Mouse (Mus musculus) embryonic facial prominence, embryonic 12.5 days (tissue): ENCODE data around the gene Gm10401. TPM values are rescaled to one million over a fixed set of nuclear protein-coding genes. Genes with fewer than 3 reads are reported as not detected.
"Not testable (repeated sequence)": the region's sequence is repeated elsewhere in the genome, so short reads cannot be mapped to it uniquely, and the experiment has no call there.

ENCODE experiments used
- ATAC-seq: fragments of 200-750 bp; cut with Nextera tagmentation; 2 replicates; pipeline ENCODE4 v1.8.0; 2017; ENCODE audit not compliant: insufficient number of reproducible peaks, insufficient read depth, low FRiP score, low TSS enrichment
- H3K27ac ChIP-seq: fragments of 300-500 bp; sonication (generic); 2 replicates; pipeline ENCODE4 v1.5.1; 2016; ENCODE audit warnings: mild to moderate bottlenecking
- H3K27me3 ChIP-seq: fragments of 300-500 bp; sonication (generic); 2 replicates; pipeline ENCODE4 v1.6.1; 2016; ENCODE audit warnings: mild to moderate bottlenecking, moderate library complexity
- H3K36me3 ChIP-seq: fragments of 300-500 bp; sonication (generic); 2 replicates; pipeline ENCODE4 v1.6.1; 2016; ENCODE audit warnings: mild to moderate bottlenecking
- H3K4me1 ChIP-seq: fragments of 300-500 bp; sonication (generic); 2 replicates; pipeline ENCODE4 v1.6.1; 2016
- H3K4me2 ChIP-seq: fragments of 300-500 bp; sonication (generic); replicated peaks from 2 replicates; pipeline ENCODE4 v1.6.1; 2016; ENCODE audit warnings: mild to moderate bottlenecking, moderate library complexity
- H3K4me3 ChIP-seq: fragments of 300-500 bp; sonication (generic); 2 replicates; pipeline ENCODE4 v1.5.1; 2016; ENCODE audit warnings: mild to moderate bottlenecking
- H3K9ac ChIP-seq: fragments of 300-500 bp; sonication (generic); 2 replicates; pipeline ENCODE4 v1.6.1; 2016; ENCODE audit warnings: mild to moderate bottlenecking, moderate library complexity
- H3K9me3 ChIP-seq: fragments of 300-500 bp; sonication (generic); 2 replicates; pipeline ENCODE4 v1.6.1; 2016; ENCODE audit warnings: mild to moderate bottlenecking, moderate library complexity
- WGBS: fragments of 180-500 bp; shearing (Covaris S2); methylation state at CpG from one replicate; pipeline ENCODE4 v1.1.7; 2016; 5-methylcytosine and 5-hydroxymethylcytosine counted together
- polyA plus RNA-seq: library from polyadenylated mRNA; unstranded; fragments of >200 nt; fragmentation: Nextera tagmentation; extraction: Ambion mirVana; gene quantifications from 2 replicates; pipeline ENCODE4 v1.2.1, GENCODE M21; 2016

The Gm10401 gene
- polyA plus RNA-seq, 1 experiment from 2014 or later = 31.3 TPM

DNA sequence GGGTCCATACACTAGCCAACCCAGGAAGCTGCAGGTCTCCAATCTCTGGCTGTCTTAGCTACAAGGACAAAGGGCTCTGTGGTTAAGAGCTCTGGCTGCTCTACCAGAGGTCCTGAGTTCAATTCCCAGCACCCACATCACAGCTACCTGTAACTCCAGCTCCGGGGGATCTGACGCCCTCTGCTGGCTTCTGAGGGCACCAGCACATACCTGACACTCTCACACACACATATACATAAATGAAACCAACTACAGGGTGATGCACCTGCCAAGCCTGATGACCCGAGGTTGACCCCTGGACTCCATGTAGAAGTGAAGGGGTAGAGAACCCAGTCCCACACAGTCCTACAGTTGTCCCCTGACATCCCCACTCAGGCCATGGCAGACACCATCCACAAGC is 18.3 kb upstream of the Gm10401 start:
- 88% methylated on average over 3 of the region's 3 CpGs for WGBS
- no peak for ATAC-seq
- Histone ChIP-seq H3K27me3 (no peaks in the 10 kb centered on the region), H3K36me3 (peaks cover 42% of the 10 kb centered on the region), H3K9ac (no peak overlapping the region), H3K4me2 (no peak overlapping the region), H3K27ac (no peak overlapping the region), H3K9me3 (no peaks in the 10 kb centered on the region), H3K4me3 (no peak overlapping the region), H3K4me1 (0 out of 2 replicates have a peak, but pooled peaks cover 5% of the 10 kb centered on the region)

DNA sequence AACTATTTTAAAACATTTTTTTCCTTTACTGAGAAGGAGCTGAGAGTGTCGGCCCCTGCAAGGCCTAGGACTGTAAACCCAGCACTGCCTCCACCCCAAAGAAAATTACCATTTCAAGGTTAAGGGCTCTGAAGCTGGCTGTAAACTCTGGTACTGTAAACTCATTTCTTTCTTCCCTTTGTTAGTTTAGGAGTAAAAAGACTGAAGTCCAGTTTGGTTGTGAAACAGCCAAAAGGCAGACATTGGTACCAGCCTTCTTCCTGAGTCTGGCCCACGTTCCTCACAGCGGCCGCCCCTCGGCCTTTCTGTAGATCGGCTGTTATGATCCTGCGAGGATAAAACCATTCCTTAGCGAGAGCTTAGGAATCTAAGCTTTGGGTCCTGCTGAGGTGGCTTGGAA is 16.4 kb upstream of the Gm10401 start:
- Histone ChIP-seq H3K4me2 (no peak overlapping the region), H3K36me3 (peaks cover 52% of the 10 kb centered on the region), H3K4me3 (no peak overlapping the region), H3K27me3 (no peaks in the 10 kb centered on the region), H3K9me3 (no peaks in the 10 kb centered on the region), H3K4me1 (0 out of 2 replicates have a peak, but pooled peaks cover 5% of the 10 kb centered on the region), H3K27ac (no peak overlapping the region), H3K9ac (no peak overlapping the region)
- WGBS = 95% methylated on average over 8 of the region's 8 CpGs
- ATAC-seq = no peak

DNA sequence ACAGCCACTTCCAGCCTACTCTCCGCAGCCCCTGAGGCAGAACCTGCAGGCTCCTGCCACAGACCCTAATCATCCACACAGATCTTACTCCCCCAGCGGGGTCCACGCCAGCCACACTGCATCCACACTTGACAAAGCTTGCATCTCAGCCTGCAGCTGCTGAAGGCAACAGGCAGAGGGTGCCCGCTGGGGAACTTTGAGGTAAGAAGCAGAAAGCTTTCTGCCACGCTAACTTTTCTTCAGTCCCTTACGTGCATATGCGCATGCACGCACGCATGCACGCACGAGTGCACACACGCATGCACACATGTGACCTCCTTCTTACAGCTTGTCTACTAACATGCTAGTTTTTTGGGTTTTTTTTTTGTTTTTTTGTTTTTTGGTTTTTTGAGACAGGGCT is 15.1 kb upstream of the Gm10401 start:
- Histone ChIP-seq H3K9ac (no peak overlapping the region), H3K4me2 (no peak overlapping the region), H3K27me3 (no peaks in the 10 kb centered on the region), H3K9me3 (no peaks in the 10 kb centered on the region), H3K4me3 (no peak overlapping the region), H3K4me1 (no peaks in the 10 kb centered on the region), H3K27ac (no peak overlapping the region), H3K36me3 (peaks cover 52% of the 10 kb centered on the region)
- ATAC-seq = no peak
- 94% methylated on average over 12 of the region's 12 CpGs for WGBS

DNA sequence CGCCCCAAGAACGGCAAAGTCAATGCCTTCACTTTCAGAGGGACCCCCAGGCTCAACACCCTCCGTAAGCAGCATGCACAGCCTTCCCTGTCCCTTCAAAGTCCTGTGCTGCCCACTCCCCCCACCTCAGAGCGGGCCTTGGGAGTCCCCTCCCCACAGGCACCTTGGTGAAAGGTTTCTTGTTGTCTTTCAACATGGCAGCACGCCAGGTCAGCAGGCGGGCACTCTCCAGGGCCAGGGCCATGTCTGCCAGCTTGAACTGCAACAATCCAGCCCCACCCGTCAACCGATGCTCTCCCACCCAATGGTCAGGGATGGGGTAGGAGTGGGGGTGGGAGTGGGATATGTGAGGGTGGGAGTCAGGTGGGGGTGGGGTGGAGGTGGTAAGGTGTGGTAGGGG is 13.1 kb upstream of the Gm10401 start:
- H3K9me3 ChIP-seq = no peaks in the 10 kb centered on the region
- peaks cover 44% of the 10 kb centered on the region for H3K36me3 ChIP-seq
- no peak for ATAC-seq
- H3K4me2 ChIP-seq = no peak overlapping the region
- no peak overlapping the region for H3K9ac ChIP-seq
- WGBS = 90% methylated on average over 8 of the region's 8 CpGs
- no peaks in the 10 kb centered on the region for H3K4me1 ChIP-seq
- H3K27me3 ChIP-seq = no peaks in the 10 kb centered on the region
- no peak overlapping the region for H3K4me3 ChIP-seq
- H3K27ac ChIP-seq = no peak overlapping the region

DNA sequence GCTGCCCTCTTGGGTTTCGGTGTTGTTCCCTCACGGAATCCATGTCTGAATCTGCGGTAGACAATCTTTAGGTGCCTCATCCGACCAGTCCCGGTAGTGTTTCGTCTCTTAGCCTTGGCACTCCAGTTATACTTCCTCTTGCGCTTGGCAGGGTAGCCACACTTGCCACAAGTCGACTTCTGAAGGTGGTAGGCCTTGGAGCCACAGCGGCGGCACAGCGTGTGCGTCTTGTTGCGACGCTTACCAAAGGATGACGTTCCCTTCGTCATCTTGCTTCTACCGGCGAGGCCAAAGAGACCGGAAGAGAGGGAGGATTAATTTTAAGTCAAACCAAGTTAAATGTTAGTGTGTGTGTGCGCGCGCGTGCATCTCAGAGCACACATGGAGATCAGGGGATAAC is 5.2 kb upstream of the Gm10401 start:
- H3K4me2 ChIP-seq, H3K27me3 ChIP-seq, H3K9ac ChIP-seq, H3K9me3 ChIP-seq, H3K4me1 ChIP-seq, ATAC-seq, H3K27ac ChIP-seq, H3K4me3 ChIP-seq: not testable (repeated sequence)
- H3K36me3 ChIP-seq = peaks cover 26% of the 10 kb centered on the region
- WGBS = 97% methylated on average over 23 of the region's 23 CpGs

DNA sequence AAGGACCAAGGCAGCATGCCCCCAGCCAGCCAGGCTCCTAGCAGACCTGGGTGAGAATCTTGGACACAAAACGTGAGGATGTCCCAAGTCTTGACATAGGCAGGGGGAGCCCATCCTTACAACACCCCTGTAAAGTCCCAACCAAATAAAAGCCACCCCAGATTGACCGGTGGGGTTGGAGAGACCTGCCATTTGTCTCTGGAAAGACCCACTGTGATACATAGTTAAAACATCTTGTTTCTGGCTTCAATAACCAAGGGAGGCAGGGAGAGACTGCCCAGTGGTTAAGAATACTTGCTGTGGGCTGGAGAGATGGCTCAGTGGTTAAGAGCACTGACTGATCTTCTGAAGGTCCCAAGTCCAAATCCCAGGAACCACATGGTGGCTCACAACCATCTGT is 4.1 kb upstream of the Gm10401 start:
- Histone ChIP-seq H3K27ac (no peak overlapping the region), H3K4me3 (no peak overlapping the region), H3K27me3 (no peaks in the 10 kb centered on the region), H3K9ac (no peak overlapping the region), H3K4me2 (no peak overlapping the region), H3K9me3 (no peaks in the 10 kb centered on the region), H3K4me1 (no peaks in the 10 kb centered on the region), H3K36me3 (peaks cover 31% of the 10 kb centered on the region)
- ATAC-seq = no peak
- 86% methylated on average over 2 of the region's 2 CpGs for WGBS

DNA sequence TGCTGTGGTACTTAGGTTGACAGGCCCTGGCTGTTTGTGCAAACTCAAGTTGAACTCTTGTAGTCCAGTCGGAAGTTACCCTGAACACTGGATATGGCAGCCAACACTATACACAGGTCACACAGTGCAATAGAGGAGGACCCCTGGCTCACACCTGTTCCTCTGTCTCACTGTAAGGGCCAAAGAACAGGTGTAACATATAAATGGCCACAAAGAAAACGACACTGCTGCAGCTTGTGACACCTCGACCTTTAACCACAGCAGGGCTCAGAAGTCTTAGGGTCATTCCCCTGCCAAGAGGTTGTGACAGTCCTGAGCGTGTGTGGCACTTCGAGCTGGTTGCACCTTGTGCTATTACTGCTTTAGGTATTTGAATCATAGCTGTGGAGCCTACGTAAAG is 2.4 kb upstream of the Gm10401 start:
- WGBS = 75% methylated on average over 6 of the region's 6 CpGs
- Histone ChIP-seq H3K9me3 (no peaks in the 10 kb centered on the region), H3K9ac (no peak overlapping the region), H3K27me3 (no peaks in the 10 kb centered on the region), H3K27ac (no peak overlapping the region), H3K36me3 (peaks cover 45% of the 10 kb centered on the region), H3K4me3 (no peak overlapping the region), H3K4me1 (no peaks in the 10 kb centered on the region), H3K4me2 (no peak overlapping the region)
- no peak for ATAC-seq

DNA sequence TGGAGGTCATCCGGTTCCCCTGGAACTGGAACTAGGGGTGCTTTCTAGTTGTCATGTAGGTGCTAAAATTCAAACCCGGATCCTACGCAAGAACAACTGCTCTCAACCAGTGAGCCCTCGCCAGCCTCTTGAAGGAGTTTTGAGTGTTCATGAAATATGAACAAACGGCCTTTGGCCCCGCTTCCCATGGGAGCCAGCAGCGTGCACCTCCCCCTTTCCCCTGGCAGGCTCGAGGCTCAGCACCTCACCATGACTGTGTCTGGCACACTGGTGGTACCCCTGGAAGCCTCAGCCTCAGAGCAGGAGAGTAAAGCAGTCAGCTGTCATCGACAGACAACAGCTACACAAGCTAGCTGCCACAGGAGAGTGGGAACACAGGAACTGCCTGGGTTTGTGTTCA is 1.9 kb upstream of the Gm10401 start:
- peaks cover 50% of the 10 kb centered on the region for H3K36me3 ChIP-seq
- ATAC-seq = no peak
- H3K27me3 ChIP-seq = no peaks in the 10 kb centered on the region
- no peaks in the 10 kb centered on the region for H3K9me3 ChIP-seq
- 85% methylated on average over 9 of the region's 9 CpGs for WGBS
- H3K4me3 ChIP-seq = no peak overlapping the region
- H3K4me1 ChIP-seq = no peaks in the 10 kb centered on the region
- H3K27ac ChIP-seq = no peak overlapping the region
- no peak overlapping the region for H3K9ac ChIP-seq
- no peak overlapping the region for H3K4me2 ChIP-seq

DNA sequence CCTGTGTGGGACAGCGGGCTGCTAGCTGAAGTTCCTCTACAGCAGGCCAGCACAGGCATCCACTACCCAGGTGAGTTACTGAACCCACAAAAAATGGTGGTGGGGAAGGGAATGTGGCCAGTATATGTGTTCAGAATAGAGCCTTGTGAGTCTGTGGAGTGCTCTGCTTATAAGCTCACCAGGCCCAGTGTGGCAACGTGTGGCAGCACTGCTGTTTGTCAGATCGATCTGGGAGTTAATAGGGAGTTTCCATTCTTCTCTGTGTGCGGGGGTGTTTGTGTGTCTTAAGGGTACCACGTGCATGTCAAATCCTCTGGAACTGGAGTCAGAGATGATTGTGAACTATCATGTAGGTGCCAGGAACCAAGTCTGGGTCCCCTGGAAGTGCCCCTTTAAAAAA is 1.4 kb upstream of the Gm10401 start:
- no peaks in the 10 kb centered on the region for H3K9me3 ChIP-seq
- no peak overlapping the region for H3K4me3 ChIP-seq
- H3K4me1 ChIP-seq = no peaks in the 10 kb centered on the region
- H3K9ac ChIP-seq = no peak overlapping the region
- H3K4me2 ChIP-seq = no peak overlapping the region
- no peak for ATAC-seq
- H3K27me3 ChIP-seq = no peaks in the 10 kb centered on the region
- no peak overlapping the region for H3K27ac ChIP-seq
- peaks cover 53% of the 10 kb centered on the region for H3K36me3 ChIP-seq
- WGBS = 88% methylated on average over 5 of the region's 5 CpGs

DNA sequence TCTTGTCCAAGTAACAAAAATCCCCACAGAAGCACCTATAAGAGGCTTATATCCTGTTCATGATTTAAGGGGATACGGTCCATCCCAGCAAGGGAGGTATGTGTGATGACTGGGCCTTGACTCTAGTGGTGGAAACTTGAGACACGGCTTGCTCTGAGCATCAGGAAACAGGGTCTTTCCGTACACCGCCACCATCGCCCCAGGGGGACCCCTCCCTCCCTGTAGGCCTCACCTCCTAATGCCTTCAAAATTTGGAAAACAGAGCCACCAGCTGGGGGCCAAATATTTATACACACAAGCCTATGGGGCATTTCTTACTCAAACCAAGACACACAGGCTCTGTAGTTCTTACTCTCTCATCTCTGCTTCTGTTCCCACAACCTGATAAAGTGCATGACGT is 6.3 kb downstream of the Gm10401 start:
- Histone ChIP-seq H3K9ac (no peak overlapping the region), H3K9me3 (no peaks in the 10 kb centered on the region), H3K4me1 (no peaks in the 10 kb centered on the region), H3K27me3 (no peaks in the 10 kb centered on the region), H3K4me2 (no peak overlapping the region), H3K27ac (no peak overlapping the region), H3K4me3 (no peak overlapping the region), H3K36me3 (peaks cover 73% of the 10 kb centered on the region)
- ATAC-seq = no peak
- WGBS = 69% methylated on average over 6 of the region's 6 CpGs

DNA sequence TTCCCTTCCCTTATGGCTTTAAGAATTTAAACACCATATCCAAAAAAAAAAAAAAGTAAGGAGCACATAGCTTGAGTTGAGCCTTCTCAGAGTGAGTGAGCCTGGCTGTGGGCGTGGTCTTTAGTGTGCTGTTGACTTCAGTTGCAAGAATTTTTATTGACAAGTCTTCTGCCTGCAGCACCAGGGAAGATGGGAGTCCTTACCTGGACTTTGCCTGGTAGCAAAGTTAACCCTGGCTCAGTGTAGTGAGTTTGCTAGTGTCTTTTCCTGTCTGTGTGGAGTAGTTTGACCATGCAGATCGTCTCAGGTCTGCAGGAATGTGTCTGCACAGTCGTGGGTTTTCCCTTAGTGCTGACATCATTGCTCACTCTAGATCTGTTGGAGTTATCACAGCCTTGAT is 7.1 kb downstream of the Gm10401 start:
- ATAC-seq = no peak
- 80% methylated on average over 3 of the region's 3 CpGs for WGBS

DNA sequence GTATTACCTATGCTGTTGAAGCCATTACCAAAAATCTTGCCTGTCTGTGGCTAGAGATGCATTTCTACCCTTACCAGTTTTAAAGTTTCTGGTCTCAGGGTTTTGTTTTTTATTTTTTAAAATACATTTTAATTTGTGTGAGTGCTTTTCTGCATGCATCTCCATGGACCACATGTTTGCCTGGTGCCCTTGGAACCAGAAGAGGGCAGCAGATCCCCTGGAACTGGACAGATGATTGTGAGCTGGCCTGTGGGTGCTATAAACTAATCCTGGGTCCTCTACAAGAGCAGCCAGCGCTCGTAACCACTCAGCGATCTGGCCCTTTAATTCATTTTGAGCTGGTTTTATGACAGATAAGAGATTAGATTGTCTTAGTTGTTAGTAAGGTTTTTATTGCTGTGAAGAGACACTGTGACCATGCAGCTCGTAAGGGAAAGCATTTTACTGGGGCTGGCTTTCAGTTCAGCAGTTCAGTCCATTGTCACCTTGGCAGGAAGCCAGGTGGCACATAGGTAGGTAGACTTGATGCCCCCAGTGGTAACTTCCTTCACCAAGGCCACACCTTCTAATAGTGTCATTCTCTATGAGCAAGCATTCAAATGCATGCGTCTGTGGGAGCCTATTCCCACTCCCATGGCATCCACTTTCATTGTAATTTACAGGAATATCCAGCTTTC is 8.4 kb downstream of the Gm10401 start:
- ATAC-seq = no peak
- Histone ChIP-seq H3K27me3 (no peaks in the 10 kb centered on the region), H3K4me2 (no peak overlapping the region), H3K36me3 (peaks cover 73% of the 10 kb centered on the region), H3K9me3 (no peaks in the 10 kb centered on the region), H3K4me3 (no peak overlapping the region), H3K27ac (no peak overlapping the region), H3K4me1 (no peaks in the 10 kb centered on the region), H3K9ac (no peak overlapping the region)
- 94% methylated on average over 5 of the region's 5 CpGs for WGBS

More for the DNA sequence above, 7.1 kb downstream of the Gm10401 start:
- Histone ChIP-seq H3K36me3 (peaks cover 74% of the 10 kb centered on the region), H3K9me3 (no peaks in the 10 kb centered on the region), H3K4me2 (no peak overlapping the region), H3K4me1 (no peaks in the 10 kb centered on the region), H3K27ac (no peak overlapping the region), H3K4me3 (no peak overlapping the region), H3K9ac (no peak overlapping the region), H3K27me3 (no peaks in the 10 kb centered on the region)

DNA sequence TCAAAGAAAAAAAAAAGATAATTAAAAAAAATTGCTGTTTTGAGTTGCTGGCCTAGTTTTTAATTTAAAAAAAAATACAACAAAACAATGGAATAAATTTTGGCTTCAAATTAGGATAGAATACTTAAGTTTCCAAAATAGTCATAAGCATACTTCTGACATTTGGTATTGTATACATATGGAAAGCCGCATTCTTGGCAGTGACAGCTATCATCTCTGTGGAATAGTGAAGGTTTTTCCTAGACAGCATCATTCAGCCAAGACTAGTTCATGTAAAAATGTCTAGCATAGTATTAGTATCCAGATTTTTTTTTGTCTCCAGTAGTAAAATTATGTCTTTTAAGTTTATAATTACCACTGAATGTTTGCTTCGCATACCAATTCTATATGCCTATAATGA is 12.4 kb downstream of the Gm10401 start:
- WGBS = 96% methylated on average over 2 of the region's 2 CpGs
- no peak overlapping the region for H3K27ac ChIP-seq
- H3K4me1 ChIP-seq = no peaks in the 10 kb centered on the region
- H3K27me3 ChIP-seq = no peaks in the 10 kb centered on the region
- ATAC-seq = no peak
- H3K4me2 ChIP-seq = no peak overlapping the region
- no peak overlapping the region for H3K9ac ChIP-seq
- H3K36me3 ChIP-seq = peaks cover 76% of the 10 kb centered on the region
- no peak overlapping the region for H3K4me3 ChIP-seq
- no peaks in the 10 kb centered on the region for H3K9me3 ChIP-seq
